Mouse (Mus musculus) neural tube, embryonic 11.5 days (tissue): ENCODE measurements at regions not wholly inside any gene's neighbourhood (a gene's known extent, or its start where the extent isn't known, plus 50 kb on each side); places are given as distances from the start of the nearest gene placed in this dataset.
A peak's percentile ranks its signal among the peaks of the same experiment; 100 is the strongest.

ENCODE experiments used
- ATAC-seq: fragments of 200-750 bp; cut with Nextera tagmentation; 2 replicates; pipeline ENCODE4 v1.8.0; 2017; ENCODE audit warnings: moderate number of reproducible peaks, mild to moderate bottlenecking, moderate TSS enrichment, moderate library complexity; ENCODE audit not compliant: insufficient read depth, low FRiP score, low TSS enrichment
- DNase-seq: peaks from one replicate; pipeline ENCODE4 v3.0.0-alpha.2; 2015; ENCODE audit warnings: low spot score
- H3K27ac ChIP-seq: fragments of 300-500 bp; sonication (generic); 2 replicates; pipeline ENCODE4 v1.5.1; 2014; ENCODE audit warnings: low read depth, mild to moderate bottlenecking, low read length
- H3K27me3 ChIP-seq: fragments of 300-500 bp; sonication (generic); 2 replicates; pipeline ENCODE4 v1.6.1; 2014; ENCODE audit warnings: mild to moderate bottlenecking, low read length, mixed read lengths; ENCODE audit not compliant: control insufficient read depth, insufficient read depth
- H3K36me3 ChIP-seq: fragments of 300-500 bp; sonication (generic); 2 replicates; pipeline ENCODE4 v1.6.1; 2014; ENCODE audit warnings: mild to moderate bottlenecking, low read length, moderate library complexity, mixed read lengths; ENCODE audit not compliant: control insufficient read depth, insufficient read depth
- H3K4me1 ChIP-seq: fragments of 300-500 bp; sonication (generic); 2 replicates; pipeline ENCODE4 v1.6.1; 2014; ENCODE audit warnings: low read length, mixed read lengths; ENCODE audit not compliant: control insufficient read depth, insufficient read depth
- H3K4me2 ChIP-seq: fragments of 300-500 bp; sonication (generic); 2 replicates; pipeline ENCODE4 v1.6.1; 2014; ENCODE audit warnings: low read depth, mild to moderate bottlenecking, moderate library complexity
- H3K4me3 ChIP-seq: fragments of 300-500 bp; sonication (generic); 2 replicates; pipeline ENCODE4 v1.5.1; 2014; ENCODE audit warnings: low read depth, low read length
- H3K9ac ChIP-seq: fragments of 300-500 bp; sonication (generic); 2 replicates; pipeline ENCODE4 v1.6.1; 2014; ENCODE audit warnings: mild to moderate bottlenecking, low read length
- H3K9me3 ChIP-seq: fragments of 300-500 bp; sonication (generic); 2 replicates; pipeline ENCODE4 v1.6.1; 2016; ENCODE audit warnings: low read length; ENCODE audit not compliant: control insufficient read depth
- WGBS: fragments of 180-500 bp; shearing (Covaris S2); extraction: QIAGEN DNeasy Blood & Tissue Kit; methylation state at CpG from one replicate; pipeline ENCODE4 v1.1.7; 2014; 5-methylcytosine and 5-hydroxymethylcytosine counted together

GRCm38 (mm10) chr7:69994540-69995303 lies 371.8 kb downstream of the Nr2f2 start:
- Histone ChIP-seq H3K36me3 (no peaks in the 10 kb centered on the region), H3K27ac (no peak overlapping the region), H3K4me1 (no peaks in the 10 kb centered on the region), H3K9me3 (no peaks in the 10 kb centered on the region), H3K4me3 (no peak overlapping the region), H3K9ac (no peak overlapping the region), H3K27me3 (peaks cover 31% of the 10 kb centered on the region; the same call in 1 of the 2 replicates), H3K4me2 (no peak overlapping the region)
- ATAC-seq, result no peak
- WGBS, result 57% methylated on average over 6 of the region's 6 CpGs
- DNase-seq, result no peak

- H3K4me1 ChIP-seq, result no peaks in the 10 kb centered on the region
- H3K27ac ChIP-seq, result no peak overlapping the region
- peak; percentile 53 for DNase-seq
- peak overlapping the region; percentile 46 for H3K9ac ChIP-seq
- 4% methylated on average over 21 of the region's 21 CpGs for WGBS
- no peaks in the 10 kb centered on the region for H3K36me3 ChIP-seq
- H3K27me3 ChIP-seq, result peaks cover 32% of the 10 kb centered on the region
- H3K4me3 ChIP-seq, result 0 out of 2 replicates have a peak overlapping the region, but pooled peaks have one; percentile 0
- H3K4me2 ChIP-seq, result peak overlapping the region; percentile 43
- 0 out of 2 replicates have a peak, but pooled peaks have one; percentile 23 for ATAC-seq
- H3K9me3 ChIP-seq, result no peaks in the 10 kb centered on the region
Observed at GRCm38 (mm10) chr7:69992383-69993327, 373.9 kb downstream of the Nr2f2 start.

- Histone ChIP-seq H3K36me3 (no peaks in the 10 kb centered on the region), H3K4me2 (peak overlapping the region; percentile 43), H3K4me3 (no peak overlapping the region), H3K27ac (no peak overlapping the region), H3K4me1 (no peaks in the 10 kb centered on the region), H3K9me3 (no peaks in the 10 kb centered on the region), H3K9ac (no peak overlapping the region; the same call in 1 of the 2 replicates), H3K27me3 (peaks cover 37% of the 10 kb centered on the region)
- ATAC-seq (no peak), DNase-seq (no peak)
- 20% methylated on average over 3 of the region's 3 CpGs for WGBS
Observed at GRCm38 (mm10) chr7:69991982-69992381, 374.6 kb downstream of the Nr2f2 start.

GRCm38 (mm10) chr7:69988704-69989103 lies 377.8 kb downstream of the Nr2f2 start:
- DNase-seq, result peak; percentile 38
- ATAC-seq, result 0 out of 2 replicates have a peak, but pooled peaks have one; percentile 13
- no peak overlapping the region for H3K4me2 ChIP-seq
- 2% methylated on average over 5 of the region's 5 CpGs for WGBS
- H3K27ac ChIP-seq, result no peak overlapping the region
- no peak overlapping the region for H3K4me3 ChIP-seq
- H3K9ac ChIP-seq, result no peak overlapping the region
- peaks cover 29% of the 10 kb centered on the region for H3K27me3 ChIP-seq
- no peaks in the 10 kb centered on the region for H3K9me3 ChIP-seq
- no peaks in the 10 kb centered on the region for H3K36me3 ChIP-seq
- no peaks in the 10 kb centered on the region for H3K4me1 ChIP-seq

DNA sequence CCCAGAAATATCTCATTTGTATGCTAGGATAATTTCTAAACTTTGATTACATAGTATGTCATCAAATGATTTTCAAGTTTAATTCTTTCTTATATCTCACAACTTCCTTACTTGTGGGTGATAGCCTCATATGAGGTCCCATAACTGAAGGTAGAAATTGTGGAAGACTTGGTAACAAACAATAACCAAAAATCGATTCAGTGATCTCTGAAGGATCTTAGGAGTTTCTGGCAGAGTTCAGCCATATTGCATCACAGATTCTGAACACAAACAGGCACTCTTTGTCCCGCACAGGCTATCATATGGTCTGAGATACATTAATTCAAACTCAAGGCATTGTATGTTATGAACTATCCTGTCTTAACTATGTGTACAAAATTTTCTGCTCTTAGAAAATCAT lies 385.2 kb downstream of the Nr2f2 start:
- 82% methylated on average over 2 of the region's 2 CpGs for WGBS

GRCm38 (mm10) chr7:69976369-69976768 lies 390.2 kb downstream of the Nr2f2 start:
- no peak overlapping the region for H3K9ac ChIP-seq
- no peaks in the 10 kb centered on the region for H3K9me3 ChIP-seq
- H3K4me3 ChIP-seq, result no peak overlapping the region
- no peaks in the 10 kb centered on the region for H3K36me3 ChIP-seq
- H3K27me3 ChIP-seq, result no peaks in the 10 kb centered on the region
- no peak for DNase-seq
- no peak overlapping the region for H3K27ac ChIP-seq
- 45% methylated on average over 3 of the region's 3 CpGs for whole genome bisulfite sequencing
- no peak overlapping the region for H3K4me2 ChIP-seq
- ATAC-seq, result no peak
- no peaks in the 10 kb centered on the region for H3K4me1 ChIP-seq

More for the DNA sequence above, 385.2 kb downstream of the Nr2f2 start:
- no peak overlapping the region for H3K9ac ChIP-seq
- H3K4me2 ChIP-seq, result no peak overlapping the region
- no peak for DNase-seq
- H3K4me1 ChIP-seq, result no peaks in the 10 kb centered on the region
- no peaks in the 10 kb centered on the region for H3K27me3 ChIP-seq
- no peak overlapping the region for H3K4me3 ChIP-seq
- ATAC-seq, result no peak
- no peak overlapping the region for H3K27ac ChIP-seq
- no peaks in the 10 kb centered on the region for H3K9me3 ChIP-seq
- no peaks in the 10 kb centered on the region for H3K36me3 ChIP-seq

- no peaks in the 10 kb centered on the region for H3K36me3 ChIP-seq
- no peak overlapping the region for H3K4me2 ChIP-seq
- no peaks in the 10 kb centered on the region for H3K27me3 ChIP-seq
- no peak overlapping the region for H3K9ac ChIP-seq
- H3K9me3 ChIP-seq, result no peaks in the 10 kb centered on the region
- no peak overlapping the region for H3K4me3 ChIP-seq
- no peaks in the 10 kb centered on the region for H3K4me1 ChIP-seq
- 68% methylated on average over 8 of the region's 8 CpGs for WGBS
- ATAC-seq (no peak), DNase-seq (no peak)
- H3K27ac ChIP-seq, result no peak overlapping the region
Observed at GRCm38 (mm10) chr7:69964002-69964401, 402.5 kb downstream of the Nr2f2 start.

GRCm38 (mm10) chr7:69950221-69950670 lies 416.3 kb downstream of the Nr2f2 start:
- Histone ChIP-seq H3K4me2 (no peak overlapping the region), H3K4me3 (no peak overlapping the region), H3K36me3 (no peaks in the 10 kb centered on the region), H3K9me3 (no peaks in the 10 kb centered on the region), H3K27me3 (peaks cover 58% of the 10 kb centered on the region), H3K27ac (no peak overlapping the region), H3K4me1 (peaks cover 5% of the 10 kb centered on the region), H3K9ac (no peak overlapping the region)
- 19% methylated on average over 6 of the region's 6 CpGs for WGBS
- ATAC-seq (peak; percentile 87), DNase-seq (peak; percentile 19)
